Mouse (Mus musculus): ENCODE measurements around the gene Ano10. TPM values are rescaled to one million over a fixed set of nuclear protein-coding genes. Genes with fewer than 3 reads are reported as not detected.
A peak's percentile ranks its signal among the peaks of the same experiment; 100 is the strongest.
"Not testable (repeated sequence)": the region's sequence is repeated elsewhere in the genome, so short reads cannot be mapped to it uniquely, and the experiment has no call there.

Gene Ano10
- total RNA-seq, 4 experiments from 2014 or later: 114 to 261 (median 181) TPM

DNA sequence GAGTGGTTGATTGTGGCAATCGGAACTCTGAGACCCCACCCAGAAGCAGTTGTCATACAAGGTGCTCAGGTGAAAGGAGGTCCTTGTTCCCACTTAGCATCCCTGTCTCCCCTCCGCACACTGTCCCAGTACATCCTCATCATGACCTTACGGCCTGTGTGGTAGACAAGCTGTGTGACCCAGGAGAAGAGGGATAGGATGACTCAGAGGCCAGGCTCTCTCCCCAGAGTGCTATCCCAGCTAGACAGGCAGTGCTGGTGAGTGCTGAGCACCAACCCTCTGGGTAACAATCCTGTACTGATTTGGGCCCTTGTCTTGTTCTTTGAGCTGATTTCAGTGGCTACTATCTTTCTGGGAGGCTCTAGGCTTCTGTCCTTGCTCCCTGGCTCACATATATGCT, 95.6 kb downstream of the Ano10 start:
- no peak for DNase-seq (ENCODE audit: low spot score)

DNA sequence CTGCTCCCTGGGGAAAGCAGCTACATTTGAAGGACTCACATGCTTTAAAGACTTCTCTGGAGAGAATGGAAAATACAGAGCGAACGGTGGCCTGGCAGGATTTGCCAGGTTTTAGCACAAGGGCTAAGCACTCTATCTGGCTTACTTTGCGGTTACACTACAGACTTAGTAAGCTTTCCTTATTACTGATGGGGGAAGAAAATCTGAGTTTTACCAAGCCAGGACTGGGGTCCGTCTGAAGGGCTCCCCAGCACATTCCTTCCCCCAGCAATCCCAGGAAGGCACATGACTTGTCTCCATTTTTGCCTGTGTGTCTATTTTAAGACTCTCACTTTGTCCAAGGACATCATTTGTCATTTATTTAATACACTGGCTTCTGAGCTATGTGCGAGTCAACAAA, 97.2 kb downstream of the Ano10 start:
- DNase-seq (ENCODE audit: low spot score): no peak

DNA sequence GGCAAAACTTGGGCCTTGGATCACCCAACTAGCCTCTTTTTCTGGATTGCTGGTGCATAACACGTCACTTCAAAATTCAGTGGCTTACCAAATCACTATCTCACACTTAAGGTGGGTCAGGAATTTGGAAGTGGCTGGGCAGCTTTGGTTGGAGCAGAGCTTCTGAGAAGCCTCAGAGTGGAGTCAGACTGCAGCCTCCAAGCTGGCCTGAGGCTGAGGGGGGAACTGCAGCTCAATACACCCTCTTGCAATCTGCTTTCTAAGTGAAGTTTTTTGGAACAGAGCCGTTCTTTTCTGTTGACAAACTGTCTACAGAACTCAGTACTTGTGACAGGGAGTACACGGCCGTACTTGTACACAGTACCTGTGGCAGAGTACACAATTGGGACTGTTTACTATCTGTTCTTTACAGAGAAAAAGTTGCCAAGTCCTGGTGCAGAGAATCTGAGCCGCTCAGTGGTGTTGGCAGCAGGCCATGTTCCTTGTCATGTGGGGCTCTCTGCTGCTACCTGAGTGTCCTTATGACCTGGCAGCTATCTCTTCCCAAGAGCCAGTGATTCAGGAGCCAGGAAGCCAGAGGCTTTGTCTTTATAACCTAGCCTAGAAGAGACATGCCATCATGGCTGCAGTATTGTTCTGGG, 99.1 kb downstream of the Ano10 start:
- peak; percentile 64 for DNase-seq (ENCODE audit: low spot score)

DNA sequence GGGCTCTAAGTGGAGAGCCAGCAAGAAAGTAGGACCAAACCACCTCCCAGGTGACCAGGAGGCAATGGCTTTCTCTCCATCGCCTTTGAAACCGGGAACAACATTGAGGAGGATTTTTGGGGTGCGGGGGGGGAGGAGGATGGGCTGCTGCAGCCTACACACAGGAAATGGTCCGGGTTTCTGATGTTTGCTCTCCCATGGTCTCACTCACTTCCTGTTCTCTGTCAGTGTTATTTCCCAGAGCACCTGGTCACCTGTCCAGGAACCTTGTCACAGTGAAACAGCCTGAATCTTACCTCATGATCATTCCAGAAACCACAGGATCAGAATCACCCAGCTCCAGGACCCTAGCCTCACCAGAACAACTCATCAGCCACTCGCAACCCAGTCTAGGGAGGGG, 100.4 kb downstream of the Ano10 start:
- DNase-seq (ENCODE audit: low spot score): no peak

DNA sequence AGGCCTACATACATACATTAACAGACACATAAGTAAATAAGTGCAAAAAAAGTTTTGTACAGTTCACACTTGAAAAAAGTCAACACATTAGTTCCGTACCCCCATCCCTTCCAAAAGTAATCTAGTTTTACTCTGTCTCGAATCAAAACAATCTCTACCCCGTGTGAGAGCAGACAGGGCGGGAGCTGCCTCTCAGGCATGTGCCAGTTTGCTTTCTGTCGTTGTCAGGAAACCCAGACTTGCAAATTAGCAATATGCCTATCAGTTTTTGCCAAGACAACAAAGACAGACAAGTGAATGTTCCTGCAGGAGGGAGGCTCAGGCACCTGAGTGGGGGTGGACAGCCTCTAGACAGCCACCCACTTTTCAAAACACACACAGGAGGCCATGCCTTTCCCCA, 100.9 kb downstream of the Ano10 start:
- no peak for DNase-seq (ENCODE audit: low spot score)

DNA sequence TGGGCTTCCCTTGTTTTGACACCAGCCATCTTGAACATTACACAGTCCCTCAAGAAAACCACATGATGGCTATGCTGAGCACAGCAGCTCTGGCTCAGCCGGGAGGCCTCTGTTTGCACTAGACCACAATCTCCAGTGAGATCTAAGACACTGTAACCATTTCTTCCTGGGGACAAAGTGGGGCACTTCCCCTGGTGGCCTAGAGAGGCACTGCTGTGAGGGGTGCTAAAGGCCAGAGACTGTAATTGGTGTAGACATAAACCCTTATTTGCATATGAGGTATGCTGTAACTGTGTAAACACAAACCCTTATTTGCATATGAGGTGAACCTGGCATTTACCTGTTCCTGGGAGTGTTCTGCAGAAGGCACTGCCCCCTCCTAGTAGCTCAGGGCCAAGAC, 105.5 kb downstream of the Ano10 start:
- no peak for DNase-seq (ENCODE audit: low spot score)

DNA sequence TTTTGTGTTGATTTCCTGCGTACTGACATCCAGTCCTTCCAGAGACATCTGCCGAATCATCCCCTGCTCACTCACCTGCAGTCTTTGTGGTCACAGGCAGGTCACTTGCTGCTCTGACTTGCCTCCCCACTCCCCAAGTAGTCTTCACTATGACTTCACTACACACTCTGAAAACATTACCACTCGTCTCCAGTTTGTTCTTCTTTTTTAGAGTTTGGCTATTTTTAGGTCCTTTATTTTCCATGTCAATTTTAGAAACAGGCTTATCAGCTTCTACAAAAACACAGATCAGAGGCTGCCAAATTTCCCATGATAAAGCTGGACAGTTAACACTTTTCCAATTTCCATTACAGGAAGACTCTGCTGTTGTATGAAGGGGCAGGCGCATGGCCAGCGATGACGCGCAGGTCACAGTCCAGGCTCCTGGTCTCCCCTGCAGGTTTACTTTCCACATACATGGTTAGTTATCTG, 106.7 kb downstream of the Ano10 start:
- DNase-seq (ENCODE audit: low spot score): peak; percentile 79

DNA sequence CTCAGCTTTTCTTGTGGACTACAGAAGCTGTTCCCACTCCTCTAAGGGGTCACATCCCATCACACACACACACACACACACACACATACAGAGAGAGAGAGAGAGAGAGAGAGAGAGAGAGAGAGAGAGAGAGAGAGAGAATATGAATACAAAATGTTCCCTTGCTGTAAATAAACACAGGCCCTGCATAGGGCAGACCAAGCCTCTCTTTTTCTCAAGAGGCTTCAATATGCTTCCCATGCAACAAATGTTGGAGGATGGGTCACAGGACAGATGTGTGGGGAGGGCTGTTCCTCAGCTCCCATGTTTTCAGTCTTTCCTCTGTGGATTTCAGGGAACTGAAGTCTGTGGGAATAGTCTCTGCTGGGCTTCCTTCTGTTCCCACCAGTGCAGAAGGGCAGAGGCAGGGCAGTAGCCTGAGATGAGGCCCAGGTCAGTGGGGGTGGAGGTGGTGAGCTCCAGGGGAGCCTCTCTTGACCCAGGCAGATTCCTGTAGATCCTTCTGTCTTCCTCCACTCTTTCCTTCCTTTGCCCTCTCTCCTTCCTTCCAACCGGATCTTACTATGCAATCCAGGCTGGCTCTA, 107.5 kb downstream of the Ano10 start:
- DNase-seq (ENCODE audit: low spot score): no peak

DNA sequence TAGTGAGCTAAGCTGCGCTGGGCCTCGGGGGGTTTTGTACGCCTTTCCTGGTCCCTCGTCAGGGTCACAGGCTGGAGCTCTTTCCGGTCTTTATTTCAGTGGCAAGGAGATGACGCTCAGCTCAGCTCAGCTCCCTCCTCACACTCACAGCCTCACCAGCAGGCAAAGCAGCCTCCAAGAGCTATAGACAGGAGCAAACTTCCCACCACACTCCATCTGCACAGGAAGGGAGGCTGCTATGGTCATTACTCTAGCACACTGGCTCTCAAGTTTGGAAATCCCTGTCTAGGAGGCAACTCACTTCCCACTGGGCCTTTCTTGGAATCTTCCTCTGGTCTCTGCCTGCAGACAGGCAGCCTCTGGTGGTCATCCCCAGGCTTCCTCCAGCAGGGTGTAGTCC, 108.3 kb downstream of the Ano10 start:
- DNase-seq (ENCODE audit: low spot score): no peak

DNA sequence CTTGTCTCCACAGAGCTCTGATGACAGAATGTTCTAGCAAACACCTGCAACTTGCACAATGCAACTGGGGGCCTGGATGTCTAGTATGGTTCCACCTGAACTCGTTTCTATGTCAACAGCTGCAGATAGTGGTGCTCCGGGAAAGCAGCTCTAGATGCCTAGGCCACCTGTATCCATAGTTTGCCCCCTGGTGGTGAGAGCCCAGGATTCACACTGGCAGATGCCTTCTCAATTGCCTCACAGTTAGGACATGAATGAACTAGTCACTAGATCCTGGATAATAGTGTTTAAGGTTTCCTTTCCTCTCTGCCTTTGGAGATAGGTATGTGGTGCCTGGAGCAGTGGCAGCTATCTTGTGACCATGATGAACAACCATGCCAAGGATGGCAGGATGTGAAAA, 109.2 kb downstream of the Ano10 start:
- DNase-seq (ENCODE audit: low spot score): peak; percentile 89

DNA sequence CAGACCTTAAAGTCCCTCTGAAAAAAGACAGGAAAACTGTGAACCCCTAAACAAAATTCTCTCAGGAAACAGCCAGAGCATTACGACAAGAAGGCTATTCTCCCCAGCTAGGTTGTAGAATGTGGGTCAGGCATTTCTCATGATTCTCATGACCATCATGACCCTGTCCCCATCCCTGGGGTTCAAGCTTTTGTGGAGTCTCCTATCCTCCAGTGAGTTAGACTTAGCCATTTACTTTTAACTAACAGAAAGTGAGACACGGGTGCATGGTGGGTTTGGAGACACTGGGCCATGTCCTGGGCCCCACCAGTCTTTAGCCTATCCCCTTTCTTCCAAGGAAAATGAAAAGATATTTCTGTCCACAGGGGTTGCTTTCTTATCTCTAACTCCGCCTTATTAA, 109.9 kb downstream of the Ano10 start:
- DNase-seq (ENCODE audit: low spot score): no peak

DNA sequence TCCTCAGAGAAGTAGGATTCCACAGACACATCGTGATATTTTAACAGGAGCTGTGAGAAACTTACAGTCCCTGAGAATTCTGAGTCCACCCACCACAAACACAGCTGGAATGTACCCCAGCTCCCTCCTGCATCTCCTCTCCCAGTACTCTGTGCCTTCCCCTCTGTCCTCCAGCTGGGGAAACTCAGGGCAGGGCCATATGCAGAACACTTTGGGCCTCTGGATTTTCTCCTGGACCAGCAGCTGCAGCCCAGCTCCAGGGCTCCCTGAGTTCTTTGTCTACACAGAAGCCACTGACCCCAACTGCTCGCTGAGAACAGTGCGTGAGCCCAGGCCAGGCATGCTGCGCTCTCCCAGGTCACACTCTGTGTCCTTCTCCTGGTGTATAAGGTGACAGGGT, 111.1 kb downstream of the Ano10 start:
- DNase-seq (ENCODE audit: low spot score): no peak

DNA sequence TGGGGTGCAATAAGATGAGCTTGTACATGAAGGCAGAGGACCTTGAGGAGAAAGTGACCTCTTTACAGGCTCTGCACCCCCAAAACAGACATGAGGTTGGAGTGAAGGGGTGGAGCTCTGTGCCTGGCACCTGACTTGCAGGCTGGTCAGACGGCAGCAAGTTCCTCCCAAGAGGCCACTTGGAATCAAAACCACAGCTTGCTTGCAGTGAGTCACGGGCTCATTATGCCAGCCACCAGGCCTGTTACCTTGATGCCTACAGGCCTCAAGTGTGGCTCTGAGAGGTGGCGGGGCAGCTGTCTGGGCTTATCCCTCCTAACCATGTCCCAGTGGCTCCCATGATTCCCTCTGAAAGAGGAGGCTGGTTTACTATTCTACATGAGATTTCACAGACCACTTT, 114.1 kb downstream of the Ano10 start:
- no peak for DNase-seq (ENCODE audit: low spot score)

DNA sequence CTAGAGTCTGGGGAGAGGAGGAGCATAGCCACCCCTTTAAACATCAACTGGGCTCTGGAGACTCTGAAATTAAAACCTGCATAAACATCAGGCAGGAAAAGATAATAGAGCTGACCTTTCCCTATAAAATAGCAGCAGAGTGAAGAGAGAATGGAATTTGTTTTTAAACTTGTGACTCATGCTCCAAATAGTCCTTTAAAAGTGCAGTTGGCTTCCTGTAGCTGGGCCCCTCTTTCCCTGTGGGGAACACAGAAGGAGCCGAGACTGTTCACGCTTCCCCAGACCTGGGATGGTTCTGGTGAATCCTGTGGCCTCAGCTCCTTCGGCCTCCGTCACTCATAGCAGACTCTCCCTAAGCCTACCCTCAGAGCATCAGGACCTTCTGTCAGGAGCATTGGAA, 115.8 kb downstream of the Ano10 start:
- DNase-seq (ENCODE audit: low spot score): no peak

DNA sequence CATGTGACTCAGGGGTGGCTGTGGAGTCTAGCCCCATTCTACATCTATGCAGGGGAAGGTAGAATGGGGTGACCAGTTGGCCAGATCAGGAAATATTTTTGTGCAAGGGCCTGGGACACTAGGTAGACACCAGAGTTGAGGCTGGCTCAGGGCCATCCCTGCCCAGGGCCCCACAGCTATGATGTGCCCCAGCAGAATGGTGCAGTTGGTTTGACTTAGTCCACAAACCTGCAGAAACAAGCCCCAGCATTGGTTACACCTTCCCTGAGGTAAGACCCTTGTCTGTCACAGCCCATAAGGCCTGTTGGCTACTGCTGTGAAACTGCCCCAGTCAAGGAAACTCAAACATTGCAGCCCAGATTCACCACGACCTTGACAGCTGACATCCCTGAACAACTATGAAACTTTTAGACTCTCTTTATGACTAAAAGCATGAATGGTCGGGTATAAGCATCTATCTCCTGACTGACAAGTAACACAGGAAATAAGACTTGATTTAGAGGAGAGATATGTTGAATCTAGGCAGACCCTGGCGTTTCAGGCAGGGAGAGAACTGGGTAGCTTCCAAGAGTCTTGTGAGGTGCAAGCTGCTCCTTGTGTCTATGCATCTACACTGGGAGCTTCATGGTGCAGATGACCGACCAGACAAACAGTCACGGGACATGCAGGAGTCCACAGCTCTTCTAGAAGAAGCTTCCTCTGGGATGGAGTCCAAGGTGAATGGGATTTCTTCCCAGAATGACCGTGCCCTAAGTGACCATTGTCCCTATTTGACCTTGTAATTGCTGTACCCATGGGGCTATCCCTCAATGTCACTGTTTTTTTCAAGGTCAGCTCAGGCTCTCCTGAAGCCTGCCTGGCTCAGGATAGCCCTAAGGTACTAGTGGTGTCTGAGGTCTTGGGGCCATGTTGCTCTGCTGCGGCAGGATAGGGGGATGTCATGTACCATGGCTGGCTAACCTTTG, 116.7 kb downstream of the Ano10 start:
- peak; percentile 70 for DNase-seq (ENCODE audit: low spot score)

DNA sequence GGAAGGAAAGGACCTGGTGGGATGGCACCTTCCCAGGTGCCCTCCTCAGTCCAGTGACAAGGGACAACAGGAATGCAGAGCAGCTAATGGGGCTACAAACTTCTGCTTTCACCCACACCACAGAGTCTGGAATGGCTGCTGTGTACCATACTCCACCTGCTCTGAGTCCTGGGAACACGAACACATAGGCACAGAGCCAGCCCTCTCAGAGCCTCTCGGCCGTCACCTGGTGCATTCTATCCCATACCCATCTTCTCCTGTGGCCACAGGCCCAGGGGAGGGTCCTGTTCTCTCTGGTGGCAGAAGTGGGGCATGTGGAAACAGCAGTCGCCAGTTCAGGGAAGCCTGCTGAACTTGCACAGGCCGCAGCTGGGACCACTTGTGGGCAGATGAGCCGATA, 119.5 kb downstream of the Ano10 start:
- DNase-seq (ENCODE audit: low spot score): no peak

DNA sequence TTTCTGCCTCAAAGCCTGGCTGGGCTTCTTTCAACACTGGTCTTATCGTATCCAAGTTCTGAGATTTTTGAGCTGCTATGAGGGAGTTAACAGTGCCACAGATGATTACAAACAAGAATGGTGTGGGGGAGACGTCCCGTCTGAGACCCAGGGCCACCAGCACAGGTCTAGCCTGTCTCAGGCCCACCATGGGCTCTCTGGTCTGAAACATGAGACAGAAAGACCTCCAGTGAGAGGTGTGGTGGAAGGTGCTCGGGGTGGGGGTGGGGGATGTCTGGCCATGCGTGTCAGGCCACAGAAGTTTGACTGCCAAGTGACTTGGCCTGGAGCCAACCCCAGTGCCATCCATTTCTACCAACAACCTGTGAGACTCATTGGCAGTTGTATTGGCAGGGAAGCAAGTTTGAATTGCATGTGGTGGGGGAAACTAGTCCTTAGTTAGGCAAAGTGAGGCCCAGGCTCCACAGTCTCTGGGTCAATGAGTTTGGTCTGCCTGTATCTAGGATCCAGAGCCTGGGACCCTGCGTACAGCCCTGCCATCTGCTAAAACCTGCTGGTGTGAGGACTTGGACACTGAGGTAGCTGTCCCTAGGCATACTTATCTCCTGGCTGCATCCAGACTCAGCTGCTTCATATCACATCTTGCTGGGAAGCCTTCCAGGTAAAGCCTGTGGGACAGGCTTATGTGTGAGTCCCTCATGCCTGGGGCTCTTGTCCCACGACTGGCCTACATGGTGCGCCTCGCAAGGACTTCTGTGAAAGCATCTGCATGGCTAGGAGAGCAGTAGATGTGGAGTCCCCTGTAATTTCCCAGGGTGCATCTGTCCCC, 120.6 kb downstream of the Ano10 start:
- DNase-seq (ENCODE audit: low spot score): no peak

DNA sequence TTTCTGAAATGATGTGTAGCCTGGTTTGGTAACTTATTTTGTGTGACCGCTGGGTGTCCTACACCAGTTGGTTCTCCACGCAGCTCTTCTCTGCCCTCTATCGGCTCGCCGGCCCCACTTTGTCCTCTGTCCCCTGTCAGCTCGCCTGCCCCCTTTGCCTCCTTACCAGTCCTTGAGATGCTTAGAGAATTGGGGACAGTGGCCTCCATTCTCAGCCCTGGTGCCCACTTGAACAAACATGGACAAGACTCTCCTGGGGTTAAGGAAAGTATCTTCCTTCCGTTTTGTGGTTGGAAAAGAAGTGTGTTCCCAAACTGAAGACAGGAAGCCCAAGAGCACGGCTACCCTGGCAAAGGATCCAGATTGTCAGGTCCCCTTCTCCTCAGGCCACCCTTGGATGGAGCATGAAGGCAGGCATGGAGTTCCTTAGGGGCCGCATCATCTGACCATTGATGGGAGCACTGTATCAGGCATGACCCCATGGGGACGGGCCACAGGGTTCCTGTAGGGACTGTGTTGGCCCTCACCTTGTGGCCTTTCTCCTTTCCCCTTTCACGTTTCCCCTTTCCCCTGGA, 121.5 kb downstream of the Ano10 start:
- DNase-seq (ENCODE audit: low spot score): no peak

DNA sequence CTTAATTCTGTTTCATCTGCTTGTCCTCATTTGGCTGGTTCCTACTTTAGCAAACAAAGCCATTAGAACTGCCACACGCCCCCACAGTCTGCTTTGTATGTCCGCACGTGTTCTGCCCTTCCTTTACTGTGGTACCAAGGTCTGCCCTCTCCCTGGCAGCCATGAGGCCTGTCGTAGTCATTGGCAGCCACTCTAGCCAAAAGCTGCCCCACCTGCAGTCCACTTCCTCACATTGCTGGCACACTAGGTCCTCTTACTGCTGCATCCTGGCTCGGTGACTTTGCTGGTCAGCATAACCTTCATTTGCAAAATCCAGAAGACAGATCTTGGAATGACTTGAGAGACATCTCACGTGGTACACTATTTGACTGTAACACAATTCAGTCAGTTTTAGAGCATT, 124.3 kb downstream of the Ano10 start:
- no peak for DNase-seq (ENCODE audit: low spot score)

DNA sequence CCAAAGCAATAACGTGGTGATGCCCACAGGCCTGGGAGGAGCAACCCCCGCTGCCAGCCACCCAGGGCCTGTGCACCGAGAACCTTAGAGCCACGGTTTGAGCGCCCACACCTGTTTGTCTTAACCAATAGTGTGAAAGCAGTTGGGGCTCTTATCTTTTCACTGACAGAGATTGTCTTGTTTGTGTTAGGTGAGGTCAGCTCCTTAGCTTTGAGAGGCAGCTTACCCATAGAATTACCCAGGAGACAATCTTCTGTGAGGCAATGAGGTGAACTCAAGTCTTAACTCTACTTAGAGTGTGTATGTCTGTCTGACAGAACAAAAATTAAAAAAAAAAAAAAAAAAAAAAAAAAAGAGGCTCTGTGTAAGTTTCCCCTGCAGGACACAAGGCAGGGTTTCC, 126.5 kb downstream of the Ano10 start:
- not testable (repeated sequence) for DNase-seq (ENCODE audit: low spot score)

DNA sequence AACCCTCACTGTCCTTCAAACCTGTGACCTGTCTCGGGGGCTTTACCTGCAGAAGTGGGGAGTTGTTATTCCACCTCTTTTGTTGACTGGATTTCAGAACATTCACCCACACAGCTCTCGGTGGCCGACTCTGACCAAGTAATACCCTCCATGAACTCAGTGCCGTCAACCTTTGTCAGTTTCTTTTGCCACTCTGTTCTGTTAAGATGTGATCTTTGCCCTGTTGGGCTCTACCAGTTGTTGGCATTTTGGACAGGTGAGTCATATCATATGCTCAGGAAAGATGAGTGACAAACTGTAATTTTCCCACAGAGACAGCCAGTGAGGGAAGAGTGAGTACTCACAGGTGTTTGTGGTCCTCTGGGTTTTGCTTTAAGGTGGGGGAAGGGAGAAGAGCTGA, 129.7 kb downstream of the Ano10 start:
- DNase-seq (ENCODE audit: low spot score): no peak

DNA sequence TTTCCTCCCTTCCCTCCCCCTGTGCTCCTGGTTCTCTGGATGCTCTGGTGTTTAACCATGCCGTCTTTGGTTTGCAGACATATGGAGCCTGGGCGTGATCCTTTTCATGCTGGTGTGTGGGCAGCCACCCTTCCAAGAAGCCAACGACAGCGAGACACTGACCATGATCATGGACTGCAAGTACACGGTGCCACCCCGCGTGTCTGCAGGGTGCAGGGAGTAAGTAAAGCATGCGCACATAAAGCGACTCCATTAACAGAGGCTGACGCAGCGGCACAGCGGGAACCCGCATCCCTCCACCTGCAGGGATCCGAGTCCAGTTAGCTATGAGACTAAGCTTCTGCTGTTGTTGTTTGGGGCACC, 137.2 kb downstream of the Ano10 start:
- no peak for DNase-seq (ENCODE audit: low spot score)

All from heart, adult 8-10 months (tissue).